9 mouse cellular contexts compared by ENCODE assay signal in the genomic region with DNA sequence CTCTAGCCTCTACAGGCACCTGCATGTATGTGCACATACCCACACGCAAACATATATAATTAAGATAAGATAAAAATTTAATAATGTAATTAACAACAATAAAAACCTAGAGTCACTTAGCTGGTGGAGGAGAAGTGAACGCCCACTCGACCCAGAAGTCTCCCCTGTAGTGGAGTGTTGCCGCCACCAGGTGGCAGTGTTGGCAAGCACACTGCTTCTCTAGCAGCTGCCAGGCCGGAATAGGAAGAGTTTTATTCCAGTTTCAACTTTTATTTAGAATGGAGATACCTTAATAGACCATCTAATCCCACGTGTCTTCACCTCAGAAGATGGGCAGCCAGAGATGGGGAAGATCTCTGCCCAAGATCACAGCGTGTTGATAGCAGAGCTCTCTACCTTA. TPM values are rescaled to one million over a fixed set of nuclear protein-coding genes. Genes with fewer than 3 reads are reported as not detected.
DNase-seq lines count a peak whose midpoint lies in the region; TF ChIP-seq lines count a peak whose summit lies in the region.
"Had no signal": no experiment of that assay in that cellular context is flagged by ENCODE, and none has a peak within 500 bp of the region (broad histone marks: within the 10 kb centered on the region; RNA-seq: fewer than 3 reads in every experiment).

No protein-coding gene starts in this region.

- no peak overlapping the region for H3K27ac ChIP-seq in cortical plate, adult 2 months (ENCODE audit: insufficient read depth, low read length)
- H3K27ac ChIP-seq: macrophage had no signal

- no peak for TF ChIP-seq POLR2A in cortical plate, adult 2 months (IDR thresholded peaks at IDR 0.05; ENCODE audit: extremely low read depth, insufficient read depth, low read length)

- TF ChIP-seq CTCF in cortical plate, adult 2 months (IDR thresholded peaks at IDR 0.05; ENCODE audit: extremely low read depth, insufficient read depth, low read length) = peak; percentile 93

- H3K4me3 ChIP-seq in cortical plate, adult 2 months (ENCODE audit: insufficient read depth, low read length) = no peak overlapping the region

- no peaks in the 10 kb centered on the region; the same call in 1 of the 2 replicates for H3K4me1 ChIP-seq in cortical plate, adult 2 months (ENCODE audit: control insufficient read depth, insufficient read depth, low read length)

- DNase-seq in CD4-positive helper T cell, adult 2 months (ENCODE audit: low read depth, low spot score) = peak; percentile 62
- DNase-seq in T-cell, adult 2 months (ENCODE audit: low spot score) = peak; percentile 69
- peak; percentile 41 to 77 for DNase-seq in heart, adult 9 months (ENCODE audit: low spot score in 2 of 2)
- DNase-seq in layer of hippocampus, adult 9-11 months = peak; percentile 65
- DNase-seq in lung, postnatal 25 days (ENCODE audit: low spot score) = peak; percentile 67
- DNase-seq in right cerebral cortex, postnatal 36 days (ENCODE audit: low spot score in 2 of 2) = peak; percentile 54 to 76
- DNase-seq in yolk sac, embryonic 10.5 days (ENCODE audit: low spot score) = peak; percentile 54

RNA-seq across cellular contexts. Expression of gene Etv4, which starts 28.1 kb away (rescaled TPM):
- polyA plus RNA-seq in cortical plate, adult 2 months (2012; rRNA removed) = 19.7 and 20.6 TPM in 2 replicates
- polyA plus RNA-seq: macrophage had no signal
